Mouse (Mus musculus): Measurements from ENCODE around the gene Gm9887. TPM values are rescaled to one million over a fixed set of nuclear protein-coding genes. Genes with fewer than 3 reads are reported as not detected.
"Not testable (repeated sequence)": the region's sequence is repeated elsewhere in the genome, so short reads cannot be mapped to it uniquely, and the experiment has no call there.

Gm9887 gene
- polyA plus RNA-seq, 1 experiment from 2014 or later, result 1.7 TPM

GRCm38 (mm10) chr12:69390000-69390698 lies 17.9 kb upstream of the Gm9887 start:
- DNase-seq (ENCODE audit: low spot score) (no peak), ATAC-seq (ENCODE audit: low FRiP score) (no peak)
- no peak overlapping the region for H3K27ac ChIP-seq
- no peak overlapping the region for H3K4me3 ChIP-seq (replicated peaks; ENCODE audit: low read length)
- H3K27me3 ChIP-seq (ENCODE audit: control insufficient read depth, insufficient read depth, low read length), result no peaks in the 10 kb centered on the region
- 80% methylated on average over 7 of the region's 7 CpGs for WGBS
- no peaks in the 10 kb centered on the region for H3K9me3 ChIP-seq (ENCODE audit: control insufficient read depth, low read length)
- no peaks in the 10 kb centered on the region for H3K4me1 ChIP-seq (replicated peaks; ENCODE audit: control insufficient read depth, insufficient read depth, low read length)
- no peaks in the 10 kb centered on the region for H3K36me3 ChIP-seq (replicated peaks; ENCODE audit: control insufficient read depth, insufficient read depth)
- no peak overlapping the region for H3K9ac ChIP-seq
- no peak overlapping the region for H3K4me2 ChIP-seq (replicated peaks)

- ATAC-seq (ENCODE audit: low FRiP score) (no peak), DNase-seq (ENCODE audit: low spot score) (no peak)
Observed at GRCm38 (mm10) chr12:69389273-69389938, 17.1 kb upstream of the Gm9887 start.

GRCm38 (mm10) chr12:69388321-69388869 lies 16.1 kb upstream of the Gm9887 start:
- Histone ChIP-seq H3K27me3 (ENCODE audit: control insufficient read depth, insufficient read depth, low read length) (no peaks in the 10 kb centered on the region), H3K4me3 (replicated peaks; ENCODE audit: low read length) (no peak overlapping the region), H3K27ac (no peak overlapping the region), H3K36me3 (replicated peaks; ENCODE audit: control insufficient read depth, insufficient read depth) (no peaks in the 10 kb centered on the region), H3K9ac (no peak overlapping the region), H3K4me2 (replicated peaks) (no peak overlapping the region), H3K4me1 (replicated peaks; ENCODE audit: control insufficient read depth, insufficient read depth, low read length) (no peaks in the 10 kb centered on the region), H3K9me3 (ENCODE audit: control insufficient read depth, low read length) (no peaks in the 10 kb centered on the region)
- WGBS, result 94% methylated on average over 10 of the region's 10 CpGs
- ATAC-seq (ENCODE audit: low FRiP score), result no peak
- no peak for DNase-seq (ENCODE audit: low spot score)

More at GRCm38 (mm10) chr12:69389273-69389938, 17.1 kb upstream of the Gm9887 start:
- Histone ChIP-seq H3K36me3 (replicated peaks; ENCODE audit: control insufficient read depth, insufficient read depth) (no peaks in the 10 kb centered on the region), H3K27ac (no peak overlapping the region), H3K27me3 (ENCODE audit: control insufficient read depth, insufficient read depth, low read length) (no peaks in the 10 kb centered on the region), H3K4me2 (replicated peaks) (no peak overlapping the region), H3K9ac (no peak overlapping the region), H3K9me3 (ENCODE audit: control insufficient read depth, low read length) (no peaks in the 10 kb centered on the region), H3K4me1 (replicated peaks; ENCODE audit: control insufficient read depth, insufficient read depth, low read length) (no peaks in the 10 kb centered on the region), H3K4me3 (replicated peaks; ENCODE audit: low read length) (no peak overlapping the region)
- WGBS, result 75% methylated on average over 7 of the region's 7 CpGs

- H3K9me3 ChIP-seq (ENCODE audit: control insufficient read depth, low read length); H3K27me3 ChIP-seq (ENCODE audit: control insufficient read depth, insufficient read depth, low read length); H3K36me3 ChIP-seq (replicated peaks; ENCODE audit: control insufficient read depth, insufficient read depth); H3K4me2 ChIP-seq (replicated peaks); H3K27ac ChIP-seq; H3K9ac ChIP-seq; DNase-seq (ENCODE audit: low spot score); H3K4me1 ChIP-seq (replicated peaks; ENCODE audit: control insufficient read depth, insufficient read depth, low read length); H3K4me3 ChIP-seq (replicated peaks; ENCODE audit: low read length); ATAC-seq (ENCODE audit: low FRiP score): not testable (repeated sequence)
- 81% methylated on average over 12 of the region's 12 CpGs for WGBS
Observed at GRCm38 (mm10) chr12:69386281-69386732, 14.0 kb upstream of the Gm9887 start.

GRCm38 (mm10) chr12:69385542-69386280 lies 13.5 kb upstream of the Gm9887 start:
- H3K36me3 ChIP-seq (replicated peaks; ENCODE audit: control insufficient read depth, insufficient read depth), result no peaks in the 10 kb centered on the region
- ATAC-seq (ENCODE audit: low FRiP score), result no peak
- no peak overlapping the region for H3K27ac ChIP-seq
- H3K27me3 ChIP-seq (ENCODE audit: control insufficient read depth, insufficient read depth, low read length), result no peaks in the 10 kb centered on the region
- no peak overlapping the region for H3K4me3 ChIP-seq (replicated peaks; ENCODE audit: low read length)
- no peak for DNase-seq (ENCODE audit: low spot score)
- no peak overlapping the region for H3K4me2 ChIP-seq (replicated peaks)
- WGBS, result 76% methylated on average over 6 of the region's 6 CpGs
- H3K4me1 ChIP-seq (replicated peaks; ENCODE audit: control insufficient read depth, insufficient read depth, low read length), result no peaks in the 10 kb centered on the region
- H3K9ac ChIP-seq, result no peak overlapping the region
- no peaks in the 10 kb centered on the region for H3K9me3 ChIP-seq (ENCODE audit: control insufficient read depth, low read length)

GRCm38 (mm10) chr12:69384606-69385005 lies 12.3 kb upstream of the Gm9887 start:
- H3K4me3 ChIP-seq (replicated peaks; ENCODE audit: low read length), result no peak overlapping the region
- no peak overlapping the region for H3K9ac ChIP-seq
- H3K27ac ChIP-seq, result no peak overlapping the region
- DNase-seq (ENCODE audit: low spot score), result no peak
- no peaks in the 10 kb centered on the region for H3K4me1 ChIP-seq (replicated peaks; ENCODE audit: control insufficient read depth, insufficient read depth, low read length)
- H3K36me3 ChIP-seq (replicated peaks; ENCODE audit: control insufficient read depth, insufficient read depth), result no peaks in the 10 kb centered on the region
- 93% methylated on average over 5 of the region's 5 CpGs for WGBS
- no peaks in the 10 kb centered on the region for H3K9me3 ChIP-seq (ENCODE audit: control insufficient read depth, low read length)
- H3K4me2 ChIP-seq (replicated peaks), result no peak overlapping the region
- ATAC-seq (ENCODE audit: low FRiP score), result no peak
- H3K27me3 ChIP-seq (ENCODE audit: control insufficient read depth, insufficient read depth, low read length), result no peaks in the 10 kb centered on the region

- no peak overlapping the region for H3K4me3 ChIP-seq (replicated peaks; ENCODE audit: low read length)
- peaks cover 8% of the 10 kb centered on the region for H3K36me3 ChIP-seq (replicated peaks; ENCODE audit: control insufficient read depth, insufficient read depth)
- no peaks in the 10 kb centered on the region for H3K9me3 ChIP-seq (ENCODE audit: control insufficient read depth, low read length)
- WGBS, result 94% methylated on average over 1 of the region's 1 CpGs
- no peak overlapping the region for H3K4me2 ChIP-seq (replicated peaks)
- no peak overlapping the region for H3K27ac ChIP-seq
- no peak for ATAC-seq (ENCODE audit: low FRiP score)
- no peak overlapping the region for H3K9ac ChIP-seq
- DNase-seq (ENCODE audit: low spot score), result no peak
- no peaks in the 10 kb centered on the region for H3K27me3 ChIP-seq (ENCODE audit: control insufficient read depth, insufficient read depth, low read length)
- H3K4me1 ChIP-seq (replicated peaks; ENCODE audit: control insufficient read depth, insufficient read depth, low read length), result no peaks in the 10 kb centered on the region
Observed at GRCm38 (mm10) chr12:69382880-69383279, 10.6 kb upstream of the Gm9887 start.

- no peak overlapping the region for H3K27ac ChIP-seq
- no peak overlapping the region for H3K9ac ChIP-seq
- peaks cover 23% of the 10 kb centered on the region for H3K36me3 ChIP-seq (replicated peaks; ENCODE audit: control insufficient read depth, insufficient read depth)
- H3K4me1 ChIP-seq (replicated peaks; ENCODE audit: control insufficient read depth, insufficient read depth, low read length), result peaks cover 10% of the 10 kb centered on the region
- no peaks in the 10 kb centered on the region for H3K9me3 ChIP-seq (ENCODE audit: control insufficient read depth, low read length)
- WGBS, result 94% methylated on average over 11 of the region's 11 CpGs
- no peak for DNase-seq (ENCODE audit: low spot score)
- H3K27me3 ChIP-seq (ENCODE audit: control insufficient read depth, insufficient read depth, low read length), result no peaks in the 10 kb centered on the region
- ATAC-seq (ENCODE audit: low FRiP score), result no peak
- no peak overlapping the region for H3K4me3 ChIP-seq (replicated peaks; ENCODE audit: low read length)
- no peak overlapping the region for H3K4me2 ChIP-seq (replicated peaks)
Observed at GRCm38 (mm10) chr12:69378558-69379454, 6.5 kb upstream of the Gm9887 start.
